Mouse (Mus musculus): ENCODE data around the gene Zfp335.
"Not testable (repeated sequence)": the region's sequence is repeated elsewhere in the genome, so short reads cannot be mapped to it uniquely, and the experiment has no call there.

Zfp335 gene

GRCm38 (mm10) chr2:164892696-164893216 is 18.8 kb downstream of the Zfp335 start:
- DNase-seq = no peak

- no peak for DNase-seq
These were observed 19.5 kb downstream of the Zfp335 start for GRCm38 (mm10) chr2:164891908-164892695.

GRCm38 (mm10) chr2:164891056-164891834 is 20.3 kb downstream of the Zfp335 start:
- no peak for DNase-seq

- DNase-seq = no peak
These were observed 21.0 kb downstream of the Zfp335 start for GRCm38 (mm10) chr2:164890411-164891049.

- no peak for DNase-seq
These were observed 21.6 kb downstream of the Zfp335 start for GRCm38 (mm10) chr2:164889960-164890359.

GRCm38 (mm10) chr2:164888996-164889395 is 22.6 kb downstream of the Zfp335 start:
- DNase-seq = no peak

- DNase-seq = no peak
These were observed 24.9 kb downstream of the Zfp335 start for GRCm38 (mm10) chr2:164886617-164887016.

DNA sequence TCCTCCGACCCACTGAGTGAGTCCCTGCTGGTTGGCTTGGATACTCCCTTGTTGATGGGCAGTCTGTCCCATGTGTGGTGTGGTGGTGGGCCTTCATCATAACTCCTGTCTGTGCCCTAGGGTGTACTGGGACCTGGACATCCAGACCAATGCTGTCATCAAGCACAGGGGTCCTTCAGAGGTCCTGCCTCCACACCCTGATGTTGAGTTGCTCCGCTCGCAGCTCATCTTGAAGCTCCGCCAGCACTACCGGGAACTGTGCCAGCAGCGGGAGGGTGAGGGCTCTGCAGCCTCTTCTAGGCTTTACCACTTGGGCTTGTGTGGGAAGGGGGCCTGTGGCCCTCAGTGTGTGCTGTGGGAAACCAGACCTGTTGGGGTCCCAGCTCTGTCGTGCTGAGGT is 25.8 kb downstream of the Zfp335 start:
- peak; percentile 85 for DNase-seq

DNA sequence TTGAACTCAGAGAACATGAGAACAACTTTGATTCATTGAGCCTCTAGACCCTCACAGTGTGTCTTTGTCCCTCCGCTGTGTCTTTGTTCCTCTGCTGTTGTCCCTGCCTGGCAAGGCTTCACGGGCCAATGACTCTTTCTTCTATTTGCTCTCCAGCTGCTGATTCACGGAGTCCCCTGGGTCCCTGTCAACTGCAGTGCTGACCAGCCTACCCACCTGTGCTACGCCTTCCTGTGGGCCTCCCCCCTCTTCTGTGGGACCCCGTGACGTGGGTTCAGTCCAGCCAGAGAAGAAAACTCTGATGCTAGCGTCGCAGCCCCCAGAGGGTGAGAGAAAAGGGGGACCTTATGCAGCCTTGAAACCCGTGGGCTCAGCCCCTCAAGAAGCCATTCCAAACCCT is 28.9 kb downstream of the Zfp335 start:
- DNase-seq = no peak

DNA sequence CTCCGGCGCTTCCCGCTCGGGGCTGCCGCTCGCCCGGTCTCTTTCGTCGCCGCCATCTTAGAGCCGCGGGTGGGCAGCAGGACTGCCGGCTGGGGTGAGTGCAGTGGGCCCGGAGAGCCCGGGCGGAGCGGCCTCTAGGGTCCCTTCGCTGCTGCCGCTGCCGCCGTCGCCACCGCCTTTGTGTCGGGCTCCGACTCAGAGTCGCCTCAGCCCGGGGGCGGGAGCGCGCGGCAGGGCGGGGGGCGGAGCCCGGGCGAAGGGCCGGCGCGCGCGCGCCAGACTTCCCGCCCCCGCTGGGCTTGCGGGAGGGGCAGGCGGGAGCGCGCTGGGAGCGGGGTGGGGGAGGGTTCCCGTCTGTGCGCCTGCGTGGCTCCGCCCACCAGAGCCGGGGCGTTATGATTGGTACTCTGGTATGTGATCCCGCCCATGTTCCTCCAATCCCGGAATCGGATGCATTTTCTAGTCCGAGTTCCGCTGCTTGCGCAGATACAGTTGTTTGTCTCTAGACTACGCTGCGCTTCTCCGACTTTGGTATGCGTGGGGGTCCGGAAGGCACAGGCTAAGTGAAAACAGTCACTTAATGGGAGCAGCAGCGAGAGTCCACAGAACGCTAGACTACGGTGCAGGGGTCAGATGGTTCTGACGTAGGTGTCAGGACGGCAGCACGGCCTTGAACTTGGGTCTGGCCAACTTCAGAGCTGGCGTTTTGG is 31.8 kb downstream of the Zfp335 start:
- DNase-seq = peak; percentile 96

- peak; percentile 90 for DNase-seq
These were observed 32.4 kb downstream of the Zfp335 start, which contains the start of gene Pcif1 for GRCm38 (mm10) chr2:164879228-164879567. Gene Pcif1 (plus strand): TSS chr2:164879304.

- no peak for DNase-seq
These were observed 32.9 kb downstream of the Zfp335 start for GRCm38 (mm10) chr2:164878509-164879227.

DNA sequence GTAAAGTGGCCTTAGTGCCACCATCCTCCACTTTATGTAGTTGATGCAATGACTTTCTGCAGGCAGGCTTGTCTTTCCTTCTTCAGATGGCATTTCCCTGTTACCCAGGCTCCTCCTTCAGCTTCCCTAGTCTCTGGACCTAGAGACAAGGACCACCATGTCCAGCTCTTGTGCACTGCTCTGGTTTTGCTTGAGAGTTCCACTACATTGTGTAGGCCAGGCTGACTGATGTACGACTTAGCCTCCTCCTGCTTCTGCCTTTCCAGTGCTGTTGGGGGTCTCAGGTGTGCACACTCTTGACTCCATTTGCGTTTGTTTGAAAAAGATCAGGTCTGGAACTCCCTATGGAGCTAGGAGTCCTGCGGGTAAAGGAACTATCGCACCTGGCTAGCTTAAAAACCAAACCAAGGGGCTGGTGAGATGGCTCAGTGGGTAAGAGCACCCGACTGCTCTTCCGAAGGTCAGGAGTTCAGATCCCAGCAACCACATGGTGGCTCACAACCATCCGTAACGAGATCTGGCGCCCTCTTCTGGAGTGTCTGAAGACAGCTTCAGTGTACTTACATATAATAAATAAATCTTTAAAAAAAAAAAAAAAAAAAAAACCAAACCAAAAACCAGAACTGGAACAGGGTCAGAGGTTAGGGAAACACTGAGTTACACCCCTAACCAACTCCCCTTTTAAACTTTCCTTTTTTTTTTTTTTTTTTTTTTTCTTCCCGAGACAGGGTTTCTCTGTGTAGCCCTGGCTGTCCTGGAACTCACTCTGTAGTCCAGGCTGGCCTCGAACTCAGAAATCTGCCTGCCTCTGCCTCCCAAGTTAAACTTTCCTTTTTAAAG is 34.0 kb downstream of the Zfp335 start:
- DNase-seq = not testable (repeated sequence)

GRCm38 (mm10) chr2:164875648-164876047 is 35.9 kb downstream of the Zfp335 start:
- DNase-seq = not testable (repeated sequence)

DNA sequence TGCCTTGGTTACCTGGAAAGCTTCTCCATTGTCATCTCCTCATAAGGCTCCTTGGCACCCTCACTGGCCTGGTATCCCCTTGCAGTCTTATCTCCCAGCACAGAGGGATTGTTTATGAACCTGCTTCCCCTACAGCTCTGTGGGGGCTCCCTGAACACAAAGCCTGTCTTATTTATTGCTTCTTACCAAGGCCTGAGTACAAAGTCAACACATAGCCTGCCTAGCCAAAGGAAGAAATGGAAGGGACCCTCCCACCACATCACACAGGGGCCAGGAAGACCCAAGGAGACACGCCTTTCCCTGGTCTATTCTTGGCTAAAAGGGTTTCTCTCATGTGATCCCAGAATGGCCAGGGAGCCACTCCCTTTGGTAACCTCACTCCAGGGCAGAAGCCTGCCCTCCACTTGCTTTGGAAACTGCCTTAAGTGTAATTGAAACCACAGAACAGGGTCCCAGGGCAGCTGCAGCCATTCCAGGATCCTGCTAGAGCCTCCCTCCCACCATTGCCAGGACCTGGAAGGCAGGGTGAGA is 37.3 kb downstream of the Zfp335 start:
- no peak for DNase-seq

DNA sequence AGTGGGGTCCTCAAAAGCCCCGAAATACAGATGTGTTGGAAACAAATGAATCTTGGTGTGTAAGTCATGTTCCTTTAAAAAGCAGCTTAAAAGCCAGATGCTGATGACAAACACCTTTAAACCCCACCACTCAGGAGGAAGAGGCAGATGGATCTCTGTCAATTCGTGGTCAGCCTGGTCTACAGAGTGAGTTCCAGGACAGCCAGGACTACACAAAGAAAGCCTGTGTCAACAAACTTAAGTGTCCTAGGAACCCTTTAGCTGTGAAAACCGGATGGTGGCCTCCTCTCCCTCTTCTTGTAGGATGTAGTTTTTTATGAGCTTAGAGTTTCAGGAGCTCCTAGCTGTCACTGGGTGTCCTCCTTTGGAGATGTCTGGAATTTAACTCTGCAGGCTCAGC is 37.9 kb downstream of the Zfp335 start:
- DNase-seq = no peak

- DNase-seq = no peak
These were observed 39.8 kb downstream of the Zfp335 start for GRCm38 (mm10) chr2:164871602-164872303.

DNA sequence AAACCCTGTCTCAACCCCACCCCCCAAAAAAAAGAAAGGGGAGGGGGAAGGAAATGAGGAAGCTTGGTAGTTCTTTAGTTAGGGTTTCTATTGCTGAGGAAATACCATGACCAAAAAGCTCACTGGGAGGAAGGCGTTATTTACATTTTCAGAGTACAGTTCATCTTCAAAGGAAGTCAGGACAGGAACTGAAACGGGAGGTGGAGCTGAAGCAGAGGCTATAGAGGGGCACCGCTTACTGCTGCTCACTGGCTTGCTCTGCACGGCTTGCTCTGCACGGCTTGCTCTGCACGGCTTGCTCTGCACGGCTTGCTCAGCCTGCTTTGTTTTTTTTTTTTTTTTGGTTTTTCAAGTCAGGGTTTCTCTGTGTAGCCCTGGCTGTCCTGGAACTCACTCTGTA is 43.1 kb downstream of the Zfp335 start:
- no peak for DNase-seq

DNA sequence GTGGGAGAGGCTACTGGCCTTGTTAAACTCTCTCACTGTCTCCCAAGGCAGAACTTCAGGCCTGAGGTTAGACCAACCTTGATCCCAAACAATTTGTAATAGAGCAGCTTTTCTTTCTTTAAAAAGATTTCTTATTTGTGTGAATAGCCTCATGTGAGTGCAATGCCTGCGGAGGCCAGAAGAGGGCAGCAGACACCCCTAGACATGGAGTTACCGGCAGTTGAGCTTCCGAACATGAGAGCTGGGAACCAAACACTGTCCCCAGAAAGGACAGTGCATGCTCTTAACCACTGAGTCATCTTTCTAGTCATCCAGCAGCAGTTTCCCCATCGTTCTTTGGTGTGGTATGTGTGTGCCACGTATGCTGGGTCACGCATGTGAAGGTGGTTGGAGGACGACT is 44.0 kb downstream of the Zfp335 start:
- no peak for DNase-seq

All from right cerebral cortex, adult 18-20 months (tissue).